Mouse (Mus musculus): ENCODE data around the gene Srpk2. TPM values are rescaled to one million over a fixed set of nuclear protein-coding genes. Genes with fewer than 3 reads are reported as not detected.

Gene Srpk2
- polyA plus RNA-seq, 1 experiment = 4.9 TPM

- no peak overlapping the region for H3ac ChIP-seq (ENCODE audit: control insufficient read depth, insufficient read length, low read depth)
- no peaks in the 10 kb centered on the region for H3K79me3 ChIP-seq (ENCODE audit: low read depth)
- no peak overlapping the region for H3K4me3 ChIP-seq (ENCODE audit: insufficient read depth, poor library complexity, severe bottlenecking)
- H3K36me3 ChIP-seq (ENCODE audit: control insufficient read depth, insufficient read depth) = peaks cover 17% of the 10 kb centered on the region
- no peaks in the 10 kb centered on the region for H3K27me3 ChIP-seq (ENCODE audit: control insufficient read depth, insufficient read depth, insufficient read length)
- no peak for TF ChIP-seq MYOD1 (IDR thresholded peaks at IDR 0.05; ENCODE audit: control insufficient read depth, insufficient read length, low read depth)
- TF ChIP-seq MAX (IDR thresholded peaks at IDR 0.05) = no peak
- TF ChIP-seq MYOG (IDR thresholded peaks at IDR 0.05; ENCODE audit: control insufficient read depth, extremely low read depth, insufficient read length) = no peak
- no peak for TF ChIP-seq CTCF (IDR thresholded peaks at IDR 0.05; ENCODE audit: control insufficient read depth, insufficient read depth, insufficient read length)
- H3K79me2 ChIP-seq (ENCODE audit: control insufficient read depth, insufficient read depth) = no peaks in the 10 kb centered on the region
Observed at GRCm38 (mm10) chr5:23524621-23525020, 159.8 kb downstream of the Srpk2 start.

DNA sequence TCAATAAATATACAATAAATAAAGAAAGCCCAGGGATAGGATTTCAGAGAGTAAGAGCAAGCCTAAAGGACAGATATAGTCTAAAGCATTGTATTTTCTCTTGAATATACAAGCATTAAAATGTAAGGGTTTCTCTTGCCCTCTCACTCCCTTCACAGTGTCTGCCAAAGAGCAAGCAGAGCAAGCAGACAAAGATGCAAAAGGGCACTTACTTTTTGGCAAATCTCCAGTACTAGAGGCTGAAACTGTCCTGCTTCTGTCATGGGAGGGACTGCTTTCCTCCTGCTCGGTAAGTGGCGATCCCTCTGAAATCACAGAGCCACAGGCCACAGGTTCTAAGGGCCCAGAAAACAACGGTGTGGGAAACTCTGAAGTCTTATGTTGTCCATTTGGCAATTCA lies 160.5 kb downstream of the Srpk2 start:
- H3K36me3 ChIP-seq (ENCODE audit: control insufficient read depth, insufficient read depth) = peaks cover 17% of the 10 kb centered on the region
- H3K79me2 ChIP-seq (ENCODE audit: control insufficient read depth, insufficient read depth) = no peaks in the 10 kb centered on the region
- no peak overlapping the region for H3ac ChIP-seq (ENCODE audit: control insufficient read depth, insufficient read length, low read depth)
- H3K4me3 ChIP-seq (ENCODE audit: insufficient read depth, poor library complexity, severe bottlenecking) = no peak overlapping the region
- no peak for TF ChIP-seq CTCF (IDR thresholded peaks at IDR 0.05; ENCODE audit: control insufficient read depth, insufficient read depth, insufficient read length)
- no peak for TF ChIP-seq FOSL1 (IDR thresholded peaks at IDR 0.05; ENCODE audit: insufficient read depth, low read length, poor library complexity, severe bottlenecking)
- no peak for TF ChIP-seq CEBPB (IDR thresholded peaks at IDR 0.05; ENCODE audit: low read depth)
- TF ChIP-seq MYOG (IDR thresholded peaks at IDR 0.05; ENCODE audit: control insufficient read depth, extremely low read depth, insufficient read length) = no peak
- TF ChIP-seq USF1 (IDR thresholded peaks at IDR 0.05; ENCODE audit: low read depth) = no peak
- no peak for TF ChIP-seq MAX (IDR thresholded peaks at IDR 0.05)
- no peak for TF ChIP-seq MYOD1 (IDR thresholded peaks at IDR 0.05; ENCODE audit: control insufficient read depth, insufficient read length, low read depth)
- no peaks in the 10 kb centered on the region for H3K27me3 ChIP-seq (ENCODE audit: control insufficient read depth, insufficient read depth, insufficient read length)
- no peaks in the 10 kb centered on the region for H3K79me3 ChIP-seq (ENCODE audit: low read depth)

GRCm38 (mm10) chr5:23521645-23522044 lies 162.8 kb downstream of the Srpk2 start:
- H3K79me3 ChIP-seq (ENCODE audit: low read depth) = no peaks in the 10 kb centered on the region
- no peak for TF ChIP-seq FOSL1 (IDR thresholded peaks at IDR 0.05; ENCODE audit: insufficient read depth, low read length, poor library complexity, severe bottlenecking)
- no peak for TF ChIP-seq MYOD1 (IDR thresholded peaks at IDR 0.05; ENCODE audit: control insufficient read depth, insufficient read length, low read depth)
- TF ChIP-seq USF1 (IDR thresholded peaks at IDR 0.05; ENCODE audit: low read depth) = no peak
- no peak for TF ChIP-seq CEBPB (IDR thresholded peaks at IDR 0.05; ENCODE audit: low read depth)
- TF ChIP-seq MAX (IDR thresholded peaks at IDR 0.05) = no peak
- no peak for TF ChIP-seq MYOG (IDR thresholded peaks at IDR 0.05; ENCODE audit: control insufficient read depth, extremely low read depth, insufficient read length)
- no peak for TF ChIP-seq CTCF (IDR thresholded peaks at IDR 0.05; ENCODE audit: control insufficient read depth, insufficient read depth, insufficient read length)
- no peak overlapping the region for H3ac ChIP-seq (ENCODE audit: control insufficient read depth, insufficient read length, low read depth)
- no peak overlapping the region for H3K4me3 ChIP-seq (ENCODE audit: insufficient read depth, poor library complexity, severe bottlenecking)
- no peaks in the 10 kb centered on the region for H3K79me2 ChIP-seq (ENCODE audit: control insufficient read depth, insufficient read depth)
- no peaks in the 10 kb centered on the region for H3K27me3 ChIP-seq (ENCODE audit: control insufficient read depth, insufficient read depth, insufficient read length)
- peaks cover 21% of the 10 kb centered on the region for H3K36me3 ChIP-seq (ENCODE audit: control insufficient read depth, insufficient read depth)

DNA sequence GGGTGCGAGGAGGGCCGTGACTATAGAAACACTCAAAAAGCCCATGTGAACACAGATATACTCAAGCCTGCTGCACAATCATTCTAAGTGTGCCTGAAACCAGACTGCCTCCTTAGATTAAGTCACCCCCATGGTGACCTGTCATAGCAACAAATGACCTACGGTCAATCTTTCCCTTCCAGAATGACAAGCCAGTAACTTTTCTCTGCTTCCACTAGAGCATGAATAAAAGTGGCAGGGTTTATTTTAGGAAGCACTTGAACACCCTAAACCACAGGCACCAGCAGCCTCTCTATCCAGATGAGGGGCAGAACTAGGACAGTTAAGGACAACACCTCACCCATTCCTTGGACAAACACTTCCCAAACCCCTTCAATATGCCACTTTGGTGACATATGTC lies 164.7 kb downstream of the Srpk2 start:
- Histone ChIP-seq H3ac (ENCODE audit: control insufficient read depth, insufficient read length, low read depth) (no peak overlapping the region), H3K27me3 (ENCODE audit: control insufficient read depth, insufficient read depth, insufficient read length) (no peaks in the 10 kb centered on the region), H3K79me2 (ENCODE audit: control insufficient read depth, insufficient read depth) (no peaks in the 10 kb centered on the region), H3K4me3 (ENCODE audit: insufficient read depth, poor library complexity, severe bottlenecking) (no peak overlapping the region), H3K36me3 (ENCODE audit: control insufficient read depth, insufficient read depth) (peaks cover 17% of the 10 kb centered on the region), H3K79me3 (ENCODE audit: low read depth) (no peaks in the 10 kb centered on the region)
- TF ChIP-seq FOSL1 (IDR thresholded peaks at IDR 0.05; ENCODE audit: insufficient read depth, low read length, poor library complexity, severe bottlenecking) (no peak), CEBPB (IDR thresholded peaks at IDR 0.05; ENCODE audit: low read depth) (no peak), MAX (IDR thresholded peaks at IDR 0.05) (no peak), MYOG (IDR thresholded peaks at IDR 0.05; ENCODE audit: control insufficient read depth, extremely low read depth, insufficient read length) (no peak), CTCF (IDR thresholded peaks at IDR 0.05; ENCODE audit: control insufficient read depth, insufficient read depth, insufficient read length) (no peak), USF1 (IDR thresholded peaks at IDR 0.05; ENCODE audit: low read depth) (no peak), MYOD1 (IDR thresholded peaks at IDR 0.05; ENCODE audit: control insufficient read depth, insufficient read length, low read depth) (no peak)

GRCm38 (mm10) chr5:23518673-23519072 lies 165.7 kb downstream of the Srpk2 start:
- no peaks in the 10 kb centered on the region for H3K79me3 ChIP-seq (ENCODE audit: low read depth)
- H3ac ChIP-seq (ENCODE audit: control insufficient read depth, insufficient read length, low read depth) = no peak overlapping the region
- H3K27me3 ChIP-seq (ENCODE audit: control insufficient read depth, insufficient read depth, insufficient read length) = no peaks in the 10 kb centered on the region
- TF ChIP-seq CEBPB (IDR thresholded peaks at IDR 0.05; ENCODE audit: low read depth) (no peak), USF1 (IDR thresholded peaks at IDR 0.05; ENCODE audit: low read depth) (peak; percentile 51)
- H3K4me3 ChIP-seq (ENCODE audit: insufficient read depth, poor library complexity, severe bottlenecking) = no peak overlapping the region
- no peaks in the 10 kb centered on the region for H3K79me2 ChIP-seq (ENCODE audit: control insufficient read depth, insufficient read depth)
- peaks cover 10% of the 10 kb centered on the region for H3K36me3 ChIP-seq (ENCODE audit: control insufficient read depth, insufficient read depth)

- Histone ChIP-seq H3K4me3 (ENCODE audit: insufficient read depth, poor library complexity, severe bottlenecking) (no peak overlapping the region), H3ac (ENCODE audit: control insufficient read depth, insufficient read length, low read depth) (no peak overlapping the region), H3K27me3 (ENCODE audit: control insufficient read depth, insufficient read depth, insufficient read length) (no peaks in the 10 kb centered on the region), H3K79me2 (ENCODE audit: control insufficient read depth, insufficient read depth) (no peaks in the 10 kb centered on the region), H3K36me3 (ENCODE audit: control insufficient read depth, insufficient read depth) (peaks cover 8% of the 10 kb centered on the region), H3K79me3 (ENCODE audit: low read depth) (no peaks in the 10 kb centered on the region)
- TF ChIP-seq CTCF (IDR thresholded peaks at IDR 0.05; ENCODE audit: control insufficient read depth, insufficient read depth, insufficient read length) = no peak
- no peak for TF ChIP-seq CEBPB (IDR thresholded peaks at IDR 0.05; ENCODE audit: low read depth)
- no peak for TF ChIP-seq MAX (IDR thresholded peaks at IDR 0.05)
- TF ChIP-seq MYOG (IDR thresholded peaks at IDR 0.05; ENCODE audit: control insufficient read depth, extremely low read depth, insufficient read length) = no peak
Observed at GRCm38 (mm10) chr5:23517839-23518238, 166.6 kb downstream of the Srpk2 start.
